7 mouse cellular contexts compared by ENCODE assay signal in the genomic region with DNA sequence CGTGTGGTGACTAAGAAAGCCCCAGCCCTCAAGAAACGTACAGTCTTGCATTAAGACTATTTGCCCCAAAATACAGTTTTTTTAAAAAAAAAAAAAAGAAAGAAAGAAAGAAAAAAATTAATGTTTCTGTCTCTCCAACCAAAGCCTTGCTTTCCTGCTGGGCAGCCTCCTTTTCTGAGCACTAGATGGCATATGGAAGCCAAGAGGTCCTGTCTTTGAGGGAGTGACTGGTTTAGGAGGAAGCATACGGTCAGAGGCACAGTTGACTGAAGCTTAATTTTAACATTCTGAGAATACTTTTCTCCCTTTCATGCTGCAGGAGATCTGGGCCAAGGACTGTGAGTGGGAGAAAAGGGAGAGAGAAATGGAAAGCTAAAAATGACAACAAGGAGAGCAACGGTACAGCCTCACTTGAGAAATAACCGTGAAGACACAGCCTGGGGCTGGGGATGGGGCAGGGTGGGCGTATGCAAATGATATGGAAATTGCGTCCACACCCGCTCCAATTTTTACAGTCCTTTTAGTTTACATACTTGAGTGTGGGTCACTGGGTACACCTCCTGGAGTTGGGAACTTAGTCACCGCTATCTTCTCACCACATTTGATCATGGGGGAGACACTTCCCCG.
DNase-seq lines count a peak whose midpoint lies in the region; ATAC-seq and TF ChIP-seq lines count a peak whose summit lies in the region.

No protein-coding gene starts in this region.

- H3K9ac ChIP-seq in hindbrain, embryonic 15.5 days: no peak overlapping the region
- no peak overlapping the region for H3K9ac ChIP-seq in liver, postnatal 0 days (replicated peaks)
- H3K9ac ChIP-seq in forebrain, embryonic 16.5 days (replicated peaks; ENCODE audit: low read depth, low read length): no peak overlapping the region

- 0 out of 2 replicates have a peak, but pooled peaks have one; percentile 27 for TF ChIP-seq CTCF in liver, postnatal 0 days (IDR thresholded peaks at IDR 0.05; ENCODE audit: low read depth)

- no peaks in the 10 kb centered on the region for H3K36me3 ChIP-seq in hindbrain, embryonic 15.5 days
- no peaks in the 10 kb centered on the region for H3K36me3 ChIP-seq in liver, postnatal 0 days (replicated peaks; ENCODE audit: insufficient read depth, low read length)
- H3K36me3 ChIP-seq in forebrain, embryonic 16.5 days (ENCODE audit: control insufficient read depth, insufficient read depth): no peaks in the 10 kb centered on the region

- no peak overlapping the region for H3K4me3 ChIP-seq in hindbrain, embryonic 15.5 days
- H3K4me3 ChIP-seq in liver, postnatal 0 days (ENCODE audit: low read depth, low read length): no peak overlapping the region
- H3K4me3 ChIP-seq in forebrain, embryonic 16.5 days (replicated peaks; ENCODE audit: low read length): no peak overlapping the region

- peak overlapping the region; percentile 29 for H3K4me2 ChIP-seq in hindbrain, embryonic 15.5 days
- H3K4me2 ChIP-seq in liver, postnatal 0 days (ENCODE audit: low read depth, low read length): peak overlapping the region; percentile 29
- H3K4me2 ChIP-seq in forebrain, embryonic 16.5 days (ENCODE audit: low read length): no peak overlapping the region

- 38% methylated on average over 10 of the region's 10 CpGs for WGBS in hindbrain, embryonic 15.5 days
- WGBS in liver, postnatal 0 days (ENCODE audit: insufficient replicate concordance): 40% methylated on average over 10 of the region's 10 CpGs
- WGBS in forebrain, embryonic 16.5 days: 57% methylated on average over 10 of the region's 10 CpGs

- H3K9me3 ChIP-seq in hindbrain, embryonic 15.5 days: no peaks in the 10 kb centered on the region
- H3K9me3 ChIP-seq in liver, postnatal 0 days (ENCODE audit: low read length): no peaks in the 10 kb centered on the region
- no peaks in the 10 kb centered on the region for H3K9me3 ChIP-seq in forebrain, embryonic 16.5 days (ENCODE audit: control insufficient read depth, low read length)

- H3K4me1 ChIP-seq in hindbrain, embryonic 15.5 days (replicated peaks): no peaks in the 10 kb centered on the region
- no peaks in the 10 kb centered on the region for H3K4me1 ChIP-seq in liver, postnatal 0 days (ENCODE audit: insufficient read depth)
- no peaks in the 10 kb centered on the region for H3K4me1 ChIP-seq in forebrain, embryonic 16.5 days (replicated peaks; ENCODE audit: control insufficient read depth, insufficient read depth, low read length)

- ATAC-seq in hindbrain, embryonic 15.5 days (ENCODE audit: low FRiP score, low read depth): no peak
- ATAC-seq in liver, postnatal 0 days: no peak
- ATAC-seq in forebrain, embryonic 16.5 days: no peak

- H3K27ac ChIP-seq in hindbrain, embryonic 15.5 days (replicated peaks): no peak overlapping the region
- no peak overlapping the region for H3K27ac ChIP-seq in liver, postnatal 0 days (ENCODE audit: low read depth)
- H3K27ac ChIP-seq in forebrain, embryonic 16.5 days (ENCODE audit: low read length): no peak overlapping the region

- no peak for TF ChIP-seq EP300 in liver, postnatal 0 days (IDR thresholded peaks at IDR 0.05; ENCODE audit: low read depth)

- no peaks in the 10 kb centered on the region for H3K27me3 ChIP-seq in hindbrain, embryonic 15.5 days
- no peaks in the 10 kb centered on the region for H3K27me3 ChIP-seq in liver, postnatal 0 days (ENCODE audit: insufficient read depth, low read length)
- no peaks in the 10 kb centered on the region for H3K27me3 ChIP-seq in forebrain, embryonic 16.5 days (replicated peaks; ENCODE audit: control insufficient read depth, insufficient read depth, low read length)

- peak; percentile 5 for DNase-seq in ovary, adult 18-20 months (ENCODE audit: low spot score)
- DNase-seq in ovary, postnatal 10 days (ENCODE audit: low spot score): no peak
- peak; percentile 20 for DNase-seq in embryo, embryonic 9.5 days (ENCODE audit: extremely low spot score)
- no peak for DNase-seq in liver, postnatal 0 days
- peak; percentile 92 for DNase-seq in telencephalon, adult 2 months (ENCODE audit: low read depth, low spot score)

Comparison
In these comparisons a context has a peak if more than half of its experiments do, and no peak if none do; other contexts are left out.
1. DNase-seq: peak in ovary, adult 18-20 months (single experiment), embryo, embryonic 9.5 days (single experiment) and telencephalon, adult 2 months (single experiment); none in ovary, postnatal 10 days (single experiment) and liver, postnatal 0 days (single experiment).